Mouse (Mus musculus) CH12.LX (cell line): ENCODE measurements at regions not wholly inside any gene's neighbourhood (a gene's known extent, or its start where the extent isn't known, plus 50 kb on each side); places are given as distances from the start of the nearest gene placed in this dataset.

Experiments used
- CTCF ChIP-seq, 2 experiments: IDR thresholded peaks in 1 of 2; conservative IDR thresholded peaks in 1 of 2; 2 replicates each; pipeline ENCODE4 v1.5.1; 2011 to 2012; ENCODE audit warnings: low read depth in 2 of 2, low read length in 2 of 2, improper control_type of control experiment in 1 of 2, inconsistent platforms in 1 of 2, mild to moderate bottlenecking in 1 of 2, moderate library complexity in 1 of 2
- KAT2A ChIP-seq: IDR thresholded peaks from 2 replicates; pipeline ENCODE4 v1.6.1; 2012; ENCODE audit warnings: low read length, improper control_type of control experiment, inconsistent platforms; ENCODE audit not compliant: insufficient replicate concordance
- POLR2A ChIP-seq: IDR thresholded peaks from 2 replicates; pipeline ENCODE4 v1.6.1; 2011; ENCODE audit warnings: low read depth, mild to moderate bottlenecking, improper control_type of control experiment, low read length
- TBP ChIP-seq: conservative IDR thresholded peaks from 2 replicates; pipeline ENCODE4 v1.6.1; 2011; ENCODE audit warnings: low read depth, low read length, improper control_type of control experiment

GRCm38 (mm10) chr3:51120522-51120921, 103.7 kb upstream of the Noct start:
- TF ChIP-seq KAT2A (no peak), TBP (no peak), CTCF (conservative IDR thresholded peaks at IDR 0.05 in 1 of 2, IDR thresholded peaks at IDR 0.05 in 1 of 2; ENCODE audit: low read depth in 2 of 2, low read length in 2 of 2) (no peak), POLR2A (no peak)
